Mouse (Mus musculus) heart, adult 9 months (tissue): ENCODE results near the gene Lmod3.
A peak's percentile ranks its signal among the peaks of the same experiment; 100 is the strongest.

Source experiments
- DNase-seq, 2 experiments: peaks; one replicate each; pipeline ENCODE4 v3.0.0; 2022; ENCODE audit warnings: low spot score in 2 of 2

Lmod3 gene

GRCm38 (mm10) chr6:97252711-97253221 is at the start of gene Lmod3:
Lmod3 (minus strand) TSS chr6:97252759.
- DNase-seq: peak; percentile 58 to 67

GRCm38 (mm10) chr6:97302303-97302702 is 49.7 kb upstream of the Lmod3 start:
- no peak for DNase-seq

GRCm38 (mm10) chr6:97300659-97301058 is 48.1 kb upstream of the Lmod3 start:
- DNase-seq: no peak

GRCm38 (mm10) chr6:97300180-97300579 is 47.6 kb upstream of the Lmod3 start:
- DNase-seq: no peak

GRCm38 (mm10) chr6:97297151-97297550 is 44.6 kb upstream of the Lmod3 start:
- DNase-seq: no peak

GRCm38 (mm10) chr6:97295866-97296527 is 43.4 kb upstream of the Lmod3 start:
- no peak for DNase-seq

GRCm38 (mm10) chr6:97295416-97295815 is 42.9 kb upstream of the Lmod3 start:
- no peak for DNase-seq

GRCm38 (mm10) chr6:97293667-97294569 is 41.4 kb upstream of the Lmod3 start:
- no peak for DNase-seq

- no peak for DNase-seq
Observed at GRCm38 (mm10) chr6:97292894-97293293, 40.3 kb upstream of the Lmod3 start.

- DNase-seq: no peak
Observed at GRCm38 (mm10) chr6:97292096-97292495, 39.5 kb upstream of the Lmod3 start.

GRCm38 (mm10) chr6:97291159-97291908 is 38.8 kb upstream of the Lmod3 start:
- DNase-seq: peak in 1 of 2 experiments; percentile 34

- DNase-seq: no peak
Observed at GRCm38 (mm10) chr6:97290687-97291086, 38.1 kb upstream of the Lmod3 start.

GRCm38 (mm10) chr6:97289838-97290237 is 37.3 kb upstream of the Lmod3 start:
- no peak for DNase-seq

- no peak for DNase-seq
Observed at GRCm38 (mm10) chr6:97289316-97289820, 36.8 kb upstream of the Lmod3 start.

GRCm38 (mm10) chr6:97288047-97288855 is 35.7 kb upstream of the Lmod3 start:
- peak in 1 of 2 experiments; percentile 35 for DNase-seq

- no peak for DNase-seq
Observed at GRCm38 (mm10) chr6:97286332-97286731, 33.8 kb upstream of the Lmod3 start.

- no peak for DNase-seq
Observed at GRCm38 (mm10) chr6:97283676-97284075, 31.1 kb upstream of the Lmod3 start.

- peak in 1 of 2 experiments; percentile 45 for DNase-seq
Observed at GRCm38 (mm10) chr6:97278878-97279277, 26.3 kb upstream of the Lmod3 start.

GRCm38 (mm10) chr6:97278014-97278787 is 25.6 kb upstream of the Lmod3 start:
- peak; percentile 76 to 86 for DNase-seq

GRCm38 (mm10) chr6:97276890-97277497 is 24.4 kb upstream of the Lmod3 start:
- DNase-seq: no peak
